Mouse (Mus musculus) stomach, embryonic 16.5 days (tissue): Measurements from ENCODE around the gene Akap3. TPM values are rescaled to one million over a fixed set of nuclear protein-coding genes. Genes with fewer than 3 reads are reported as not detected.

Experiments
- polyA plus RNA-seq: library from polyadenylated mRNA; unstranded; fragments of >200 nt; fragmentation: Nextera tagmentation; extraction: Ambion mirVana; gene quantifications from 2 replicates; pipeline ENCODE4 v1.2.1, GENCODE M21; 2015

Gene Akap3
- polyA plus RNA-seq, 1 experiment from 2014 or later = 0.04 TPM

Other genes starting within 250 kb of the Akap3 start
- gene Kcna1, start 206.7 kb upstream of the Akap3 start, polyA plus RNA-seq = 0.94 and 1.3 TPM in 2 replicates
- 3.3 and 3.5 TPM in 2 replicates for gene Kcna6, start 112.4 kb upstream of the Akap3 start, polyA plus RNA-seq
- 226 and 234 TPM in 2 replicates for gene Ndufa9, start 4.0 kb upstream of the Akap3 start, polyA plus RNA-seq
- 0.22 TPM in 1 of 2 replicates, not detected in the other for gene Dyrk4, start 68.7 kb downstream of the Akap3 start, polyA plus RNA-seq
- 42.5 and 50.0 TPM in 2 replicates for gene Rad51ap1, start 86.5 kb downstream of the Akap3 start, polyA plus RNA-seq
- 16.9 and 17.0 TPM in 2 replicates for gene D6Wsu163e, start 86.9 kb downstream of the Akap3 start, polyA plus RNA-seq
- 0.22 TPM in 1 of 2 replicates, not detected in the other for gene Fgf6, start 162.5 kb downstream of the Akap3 start, polyA plus RNA-seq
- gene Fgf23, start 219.8 kb downstream of the Akap3 start, polyA plus RNA-seq = not detected in 2 replicates